Mouse (Mus musculus): Measurements from ENCODE around the gene Tmem190.

DNA sequence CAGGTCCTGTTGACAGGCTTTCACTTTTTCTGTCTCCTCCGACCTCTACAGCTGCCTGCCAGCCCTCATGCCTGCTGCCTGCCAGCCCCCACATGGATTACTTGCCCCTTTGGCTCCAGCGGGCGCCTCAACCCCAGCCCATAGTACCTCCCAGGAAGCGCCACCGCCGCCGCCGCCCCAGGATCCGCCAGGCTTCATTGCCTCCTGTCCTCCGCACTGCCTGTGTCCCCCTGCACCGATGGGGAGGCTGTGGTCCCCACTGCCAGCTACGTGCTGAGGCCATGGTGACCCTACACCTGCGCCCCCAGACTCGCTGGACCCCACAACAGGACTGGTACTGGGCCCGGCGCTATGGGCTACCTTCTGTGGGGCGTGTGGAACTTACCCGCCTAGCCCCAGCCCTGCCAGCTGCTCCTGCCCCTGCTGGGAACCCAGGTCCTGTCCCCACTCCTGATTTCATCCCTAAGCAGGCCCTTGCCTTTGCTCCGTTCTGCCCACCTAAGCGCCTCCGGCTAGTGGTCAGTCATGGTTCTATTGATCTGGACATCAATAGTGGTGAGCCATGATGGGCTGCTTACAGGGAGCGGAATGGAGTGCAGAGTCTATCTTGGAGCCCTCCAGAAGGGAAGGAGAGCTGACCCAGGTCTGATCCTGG is 36.3 kb upstream of the Tmem190 start:
- TF ChIP-seq POLR2A (IDR thresholded peaks at IDR 0.05; ENCODE audit: borderline replicate concordance, low read depth, low read length) (no peak), CTCF (IDR thresholded peaks at IDR 0.05; ENCODE audit: low read depth, low read length) (no peak)
